Mouse (Mus musculus) embryonic facial prominence, embryonic 14.5 days (tissue): ENCODE results near the gene Gm20696. TPM values are rescaled to one million over a fixed set of nuclear protein-coding genes. Genes with fewer than 3 reads are reported as not detected.

ENCODE experiments used
- ATAC-seq: fragments of 200-750 bp; cut with Nextera tagmentation; 2 replicates; pipeline ENCODE4 v1.8.0; 2017; ENCODE audit warnings: low read depth, moderate number of reproducible peaks, moderate TSS enrichment
- DNase-seq: peaks from one replicate; pipeline ENCODE4 v3.0.0-alpha.2; 2015; ENCODE audit warnings: low spot score
- H3K27ac ChIP-seq: fragments of 300-500 bp; sonication (generic); replicated peaks from 2 replicates; pipeline ENCODE4 v1.5.1; 2014; ENCODE audit warnings: low read depth, mild to moderate bottlenecking, low read length, moderate library complexity
- H3K27me3 ChIP-seq: fragments of 300-500 bp; sonication (generic); replicated peaks from 2 replicates; pipeline ENCODE4 v1.6.1; 2014; ENCODE audit warnings: low read length; ENCODE audit not compliant: control insufficient read depth, insufficient read depth
- H3K36me3 ChIP-seq: fragments of 300-500 bp; sonication (generic); 2 replicates; pipeline ENCODE4 v1.6.1; 2014; ENCODE audit warnings: low read length, mixed read lengths; ENCODE audit not compliant: control insufficient read depth, insufficient read depth
- H3K4me1 ChIP-seq: fragments of 300-500 bp; sonication (generic); 2 replicates; pipeline ENCODE4 v1.6.1; 2014; ENCODE audit warnings: antibody characterized with exemption, low read length; ENCODE audit not compliant: control insufficient read depth, insufficient read depth
- H3K4me2 ChIP-seq: fragments of 300-500 bp; sonication (generic); 2 replicates; pipeline ENCODE4 v1.6.1; 2014; ENCODE audit warnings: low read depth, mild to moderate bottlenecking, low read length, moderate library complexity, mixed read lengths
- H3K4me3 ChIP-seq: fragments of 300-500 bp; sonication (generic); 2 replicates; pipeline ENCODE4 v1.5.1; 2014; ENCODE audit warnings: low read depth, mild to moderate bottlenecking, low read length
- H3K9ac ChIP-seq: fragments of 300-500 bp; sonication (generic); 2 replicates; pipeline ENCODE4 v1.6.1; 2014; ENCODE audit warnings: low read depth, mild to moderate bottlenecking, low read length, moderate library complexity, mixed read lengths
- H3K9me3 ChIP-seq: fragments of 300-500 bp; sonication (generic); 2 replicates; pipeline ENCODE4 v1.6.1; 2016; ENCODE audit warnings: low read length; ENCODE audit not compliant: control insufficient read depth
- WGBS: fragments of 180-500 bp; shearing (Covaris S2); extraction: QIAGEN DNeasy Blood & Tissue Kit; methylation state at CpG from one replicate; pipeline ENCODE4 v1.1.7; 2014; 5-methylcytosine and 5-hydroxymethylcytosine counted together
- polyA plus RNA-seq: library from polyadenylated mRNA; unstranded; fragments of >200 nt; fragmentation: Nextera tagmentation; extraction: Ambion mirVana; gene quantifications from 2 replicates; pipeline ENCODE4 v1.2.1, GENCODE M21; 2014

Gene Gm20696
- polyA plus RNA-seq, 1 experiment from 2014 or later, result 3.0 TPM

- H3K27me3 ChIP-seq, result no peaks in the 10 kb centered on the region
- no peak overlapping the region for H3K27ac ChIP-seq
- H3K4me1 ChIP-seq, result peaks cover 9% of the 10 kb centered on the region
- 84% methylated on average over 6 of the region's 6 CpGs for WGBS
- H3K4me2 ChIP-seq, result no peak overlapping the region
- H3K4me3 ChIP-seq, result no peak overlapping the region
- no peaks in the 10 kb centered on the region for H3K9me3 ChIP-seq
- no peak overlapping the region for H3K9ac ChIP-seq
- ATAC-seq (no peak), DNase-seq (no peak)
- no peaks in the 10 kb centered on the region for H3K36me3 ChIP-seq
Observed at GRCm38 (mm10) chr6:99403755-99404390, 262.7 kb downstream of the Gm20696 start.

GRCm38 (mm10) chr6:99402941-99403340 is 263.7 kb downstream of the Gm20696 start:
- DNase-seq (peak; percentile 41), ATAC-seq (no peak)
- Histone ChIP-seq H3K36me3 (no peaks in the 10 kb centered on the region), H3K4me2 (no peak overlapping the region), H3K4me1 (peaks cover 9% of the 10 kb centered on the region), H3K27ac (no peak overlapping the region), H3K27me3 (no peaks in the 10 kb centered on the region), H3K9ac (no peak overlapping the region), H3K9me3 (no peaks in the 10 kb centered on the region), H3K4me3 (no peak overlapping the region)
- 60% methylated on average over 9 of the region's 9 CpGs for WGBS

GRCm38 (mm10) chr6:99402370-99402769 is 264.2 kb downstream of the Gm20696 start:
- Histone ChIP-seq H3K4me1 (peaks cover 9% of the 10 kb centered on the region), H3K4me3 (no peak overlapping the region), H3K9me3 (no peaks in the 10 kb centered on the region), H3K27me3 (no peaks in the 10 kb centered on the region), H3K4me2 (no peak overlapping the region), H3K36me3 (no peaks in the 10 kb centered on the region), H3K9ac (no peak overlapping the region), H3K27ac (no peak overlapping the region)
- WGBS, result 62% methylated on average over 3 of the region's 3 CpGs
- DNase-seq, result no peak
- no peak for ATAC-seq

GRCm38 (mm10) chr6:99401801-99402200 is 264.8 kb downstream of the Gm20696 start:
- no peaks in the 10 kb centered on the region for H3K27me3 ChIP-seq
- peaks cover 9% of the 10 kb centered on the region for H3K4me1 ChIP-seq
- DNase-seq (no peak), ATAC-seq (no peak)
- H3K4me2 ChIP-seq, result no peak overlapping the region
- no peak overlapping the region for H3K4me3 ChIP-seq
- WGBS, result 65% methylated on average over 6 of the region's 6 CpGs
- H3K9ac ChIP-seq, result no peak overlapping the region
- H3K9me3 ChIP-seq, result no peaks in the 10 kb centered on the region
- no peak overlapping the region for H3K27ac ChIP-seq
- H3K36me3 ChIP-seq, result no peaks in the 10 kb centered on the region

GRCm38 (mm10) chr6:99401211-99401610 is 265.4 kb downstream of the Gm20696 start:
- Histone ChIP-seq H3K36me3 (0 out of 2 replicates have a peak, but pooled peaks cover 4% of the 10 kb centered on the region), H3K9me3 (no peaks in the 10 kb centered on the region), H3K4me1 (peaks cover 9% of the 10 kb centered on the region), H3K27me3 (no peaks in the 10 kb centered on the region), H3K27ac (no peak overlapping the region), H3K4me2 (no peak overlapping the region), H3K4me3 (no peak overlapping the region), H3K9ac (no peak overlapping the region)
- no peak for ATAC-seq
- no peak for DNase-seq
- WGBS, result 54% methylated on average over 2 of the region's 2 CpGs

- H3K27ac ChIP-seq, result no peak overlapping the region
- DNase-seq (no peak), ATAC-seq (no peak)
- H3K36me3 ChIP-seq, result 0 out of 2 replicates have a peak, but pooled peaks cover 4% of the 10 kb centered on the region
- H3K27me3 ChIP-seq, result no peaks in the 10 kb centered on the region
- H3K4me1 ChIP-seq, result no peaks in the 10 kb centered on the region
- H3K4me3 ChIP-seq, result no peak overlapping the region
- no peak overlapping the region for H3K4me2 ChIP-seq
- WGBS, result 71% methylated on average over 12 of the region's 12 CpGs
- H3K9ac ChIP-seq, result no peak overlapping the region
- H3K9me3 ChIP-seq, result no peaks in the 10 kb centered on the region
Observed at GRCm38 (mm10) chr6:99395745-99396144, 270.9 kb downstream of the Gm20696 start.

- Histone ChIP-seq H3K4me2 (no peak overlapping the region), H3K27ac (no peak overlapping the region), H3K4me1 (0 out of 2 replicates have a peak, but pooled peaks cover 2% of the 10 kb centered on the region), H3K9me3 (no peaks in the 10 kb centered on the region), H3K9ac (no peak overlapping the region), H3K36me3 (0 out of 2 replicates have a peak, but pooled peaks cover 4% of the 10 kb centered on the region), H3K4me3 (no peak overlapping the region), H3K27me3 (no peaks in the 10 kb centered on the region)
- DNase-seq, result no peak
- ATAC-seq, result no peak
- 55% methylated on average over 5 of the region's 5 CpGs for WGBS
Observed at GRCm38 (mm10) chr6:99394801-99395200, 271.8 kb downstream of the Gm20696 start.

GRCm38 (mm10) chr6:99392484-99392883 is 274.1 kb downstream of the Gm20696 start:
- no peaks in the 10 kb centered on the region for H3K9me3 ChIP-seq
- H3K4me2 ChIP-seq, result no peak overlapping the region
- no peaks in the 10 kb centered on the region for H3K27me3 ChIP-seq
- WGBS, result 88% methylated on average over 6 of the region's 6 CpGs
- DNase-seq (peak; percentile 69), ATAC-seq (peak; percentile 30; the same call in 1 of the 2 replicates)
- peaks cover 12% of the 10 kb centered on the region for H3K4me1 ChIP-seq
- H3K9ac ChIP-seq, result no peak overlapping the region
- H3K36me3 ChIP-seq, result 0 out of 2 replicates have a peak, but pooled peaks cover 4% of the 10 kb centered on the region
- no peak overlapping the region for H3K4me3 ChIP-seq
- no peak overlapping the region for H3K27ac ChIP-seq
